Mouse (Mus musculus) adrenal gland, postnatal 4 days (tissue): ENCODE measurements around the gene 1110032A03Rik. TPM values are rescaled to one million over a fixed set of nuclear protein-coding genes. Genes with fewer than 3 reads are reported as not detected.

Experiments used
- DNase-seq, 2 experiments: peaks; one replicate each; pipeline ENCODE4 v3.0.0; 2021 to 2022; ENCODE audit warnings: low spot score in 2 of 2, mixed read lengths in 2 of 2
- long read RNA-seq, 2 experiments: library from polyadenylated mRNA; stranded (forward); transcript quantifications; one replicate each; pipeline ENCODE4 v2.0.0; 2021
- total RNA-seq, 2 experiments: library from RNA; stranded (reverse); gene quantifications; 2 replicates each; pipeline ENCODE4 v1.2.3; 2021

The 1110032A03Rik gene
- 10 to 100 TPM; 35.5 to 36.5 TPM for total RNA-seq
- long read RNA-seq, experiment 1, transcript 1110032A03Rik-201 (4 exons, 2,082 nt): major isoform, 12 of 24 reads
- long read RNA-seq, experiment 1, partial matches to known transcripts: 3 of 24 reads
- long read RNA-seq, experiment 1, other reads (novel, unspliced or antisense): 7 of 24 reads
- long read RNA-seq, experiment 2, transcript 1110032A03Rik-201 (4 exons, 2,082 nt): major isoform, 24 of 32 reads
- long read RNA-seq, experiment 2, partial matches to known transcripts: 4 of 32 reads
- long read RNA-seq, experiment 2, other reads (novel, unspliced or antisense): 2 of 32 reads

GRCm38 (mm10) chr9:50774991-50775612, at the start of gene 1110032A03Rik, which contains the start of gene Alg9:
1110032A03Rik (minus strand) TSS chr9:50775520.
Alg9 (plus strand) TSS chr9:50775019.
- DNase-seq: peak; percentile 75 to 83

GRCm38 (mm10) chr9:50823779-50824453, 48.6 kb upstream of the 1110032A03Rik start:
- no peak for DNase-seq

- no peak for DNase-seq
These were observed 46.9 kb upstream of the 1110032A03Rik start for GRCm38 (mm10) chr9:50822216-50822615.

- DNase-seq: no peak
These were observed 46.3 kb upstream of the 1110032A03Rik start for GRCm38 (mm10) chr9:50821651-50822050.

- DNase-seq: no peak
These were observed 44.4 kb upstream of the 1110032A03Rik start for GRCm38 (mm10) chr9:50819716-50820115.

- DNase-seq: no peak
These were observed 42.7 kb upstream of the 1110032A03Rik start for GRCm38 (mm10) chr9:50818050-50818449.

GRCm38 (mm10) chr9:50816512-50816911, 41.2 kb upstream of the 1110032A03Rik start:
- DNase-seq: no peak

- DNase-seq: no peak
These were observed 40.3 kb upstream of the 1110032A03Rik start for GRCm38 (mm10) chr9:50815666-50816065.

- DNase-seq: no peak
These were observed 38.5 kb upstream of the 1110032A03Rik start for GRCm38 (mm10) chr9:50813796-50814195.

GRCm38 (mm10) chr9:50811746-50812145, 36.4 kb upstream of the 1110032A03Rik start:
- no peak for DNase-seq

GRCm38 (mm10) chr9:50811187-50811586, 35.9 kb upstream of the 1110032A03Rik start:
- no peak for DNase-seq

GRCm38 (mm10) chr9:50809146-50809545, 33.8 kb upstream of the 1110032A03Rik start:
- no peak for DNase-seq

- no peak for DNase-seq
These were observed 33.2 kb upstream of the 1110032A03Rik start for GRCm38 (mm10) chr9:50808471-50808870.

GRCm38 (mm10) chr9:50803055-50803671, 27.8 kb upstream of the 1110032A03Rik start:
- DNase-seq: no peak

GRCm38 (mm10) chr9:50800985-50801384, 25.7 kb upstream of the 1110032A03Rik start:
- DNase-seq: no peak

GRCm38 (mm10) chr9:50798368-50798767, 23.0 kb upstream of the 1110032A03Rik start:
- no peak for DNase-seq

- DNase-seq: no peak
These were observed 22.3 kb upstream of the 1110032A03Rik start for GRCm38 (mm10) chr9:50797641-50798040.

GRCm38 (mm10) chr9:50796776-50797175, 21.5 kb upstream of the 1110032A03Rik start:
- DNase-seq: no peak

GRCm38 (mm10) chr9:50795266-50795665, 19.9 kb upstream of the 1110032A03Rik start:
- DNase-seq: no peak

GRCm38 (mm10) chr9:50782155-50782554, 6.8 kb upstream of the 1110032A03Rik start:
- no peak for DNase-seq

- no peak for DNase-seq
These were observed 941 bp upstream of the 1110032A03Rik start for GRCm38 (mm10) chr9:50776162-50776760.
